Mouse (Mus musculus) forebrain, embryonic 11.5 days (tissue): ENCODE data around the gene L3mbtl4. TPM values are rescaled to one million over a fixed set of nuclear protein-coding genes. Genes with fewer than 3 reads are reported as not detected.

Source experiments
- ATAC-seq: fragments of 200-750 bp; cut with Nextera tagmentation; replicated peaks from 2 replicates; pipeline ENCODE4 v1.8.0; 2017; ENCODE audit warnings: moderate TSS enrichment; ENCODE audit not compliant: low FRiP score
- DNase-seq: peaks from one replicate; pipeline ENCODE4 v3.0.0-alpha.2; 2017; ENCODE audit warnings: low spot score
- H3K27ac ChIP-seq: fragments of 300-500 bp; sonication (generic); 2 replicates; pipeline ENCODE4 v1.5.1; 2014; ENCODE audit warnings: low read depth, low read length
- H3K27me3 ChIP-seq: fragments of 300-500 bp; sonication (generic); 2 replicates; pipeline ENCODE4 v1.6.1; 2014; ENCODE audit warnings: mild to moderate bottlenecking, low read length, mixed read lengths; ENCODE audit not compliant: control insufficient read depth, insufficient read depth
- H3K36me3 ChIP-seq: fragments of 300-500 bp; sonication (generic); 2 replicates; pipeline ENCODE4 v1.6.1; 2014; ENCODE audit warnings: mild to moderate bottlenecking, low read length, moderate library complexity, mixed read lengths; ENCODE audit not compliant: control insufficient read depth, insufficient read depth
- H3K4me1 ChIP-seq: fragments of 300-500 bp; sonication (generic); replicated peaks from 2 replicates; pipeline ENCODE4 v1.6.1; 2014; ENCODE audit warnings: low read length, mixed read lengths; ENCODE audit not compliant: control insufficient read depth, insufficient read depth
- H3K4me2 ChIP-seq: fragments of 300-500 bp; sonication (generic); 2 replicates; pipeline ENCODE4 v1.6.1; 2014; ENCODE audit warnings: low read depth, mild to moderate bottlenecking, low read length, moderate library complexity, mixed read lengths; ENCODE audit not compliant: severe bottlenecking
- H3K4me3 ChIP-seq: fragments of 300-500 bp; sonication (generic); 2 replicates; pipeline ENCODE4 v1.5.1; 2014; ENCODE audit warnings: low read depth, low read length
- H3K9ac ChIP-seq: fragments of 300-500 bp; sonication (generic); 2 replicates; pipeline ENCODE4 v1.6.1; 2014; ENCODE audit warnings: low read length
- H3K9me3 ChIP-seq: fragments of 300-500 bp; sonication (generic); 2 replicates; pipeline ENCODE4 v1.6.1; 2016; ENCODE audit warnings: low read length, mixed read lengths; ENCODE audit not compliant: control insufficient read depth
- WGBS: fragments of 180-500 bp; shearing (Covaris S2); extraction: QIAGEN DNeasy Blood & Tissue Kit; methylation state at CpG from one replicate; pipeline ENCODE4 v1.1.7; 2014; 5-methylcytosine and 5-hydroxymethylcytosine counted together
- polyA plus RNA-seq: library from polyadenylated mRNA; unstranded; fragments of >200 nt; fragmentation: Nextera tagmentation; extraction: Ambion mirVana; gene quantifications from 2 replicates; pipeline ENCODE4 v1.2.1, GENCODE M21; 2014

Gene L3mbtl4
- polyA plus RNA-seq = not detected in 2 replicates

GRCm38 (mm10) chr17:68273527-68273926 is at the start of gene L3mbtl4:
Gene L3mbtl4, plus strand, starts transcription at chr17:68273797.
- Histone ChIP-seq H3K4me3 (peak within 1 kb of the TSS; percentile 50), H3K4me1 (no peaks in the 10 kb centered on the region), H3K4me2 (peak within 1 kb of the TSS; percentile 96), H3K9me3 (no peaks in the 10 kb centered on the region), H3K27ac (no peak within 1 kb of the TSS), H3K36me3 (no peaks in the 10 kb centered on the region), H3K27me3 (peaks cover 4% of the 10 kb centered on the region; the same call in 1 of the 2 replicates), H3K9ac (peak within 1 kb of the TSS; percentile 59)
- DNase-seq = peak; percentile 71
- ATAC-seq = peak; percentile 85
- WGBS = 0% methylated on average over 23 of the region's 29 CpGs

GRCm38 (mm10) chr17:68230484-68230883 is 43.1 kb upstream of the L3mbtl4 start:
- no peak overlapping the region for H3K4me2 ChIP-seq
- ATAC-seq (no peak), DNase-seq (no peak)
- H3K4me1 ChIP-seq = no peaks in the 10 kb centered on the region
- no peak overlapping the region for H3K27ac ChIP-seq
- no peak overlapping the region for H3K4me3 ChIP-seq
- no peaks in the 10 kb centered on the region for H3K9me3 ChIP-seq
- no peaks in the 10 kb centered on the region for H3K36me3 ChIP-seq
- no peak overlapping the region for H3K9ac ChIP-seq
- H3K27me3 ChIP-seq = no peaks in the 10 kb centered on the region
- WGBS = 84% methylated on average over 4 of the region's 4 CpGs

GRCm38 (mm10) chr17:68235380-68235779 is 38.2 kb upstream of the L3mbtl4 start:
- ATAC-seq = no peak

GRCm38 (mm10) chr17:68236992-68237391 is 36.6 kb upstream of the L3mbtl4 start:
- no peak for DNase-seq
- Histone ChIP-seq H3K36me3 (no peaks in the 10 kb centered on the region), H3K27ac (no peak overlapping the region), H3K4me3 (no peak overlapping the region), H3K9me3 (no peaks in the 10 kb centered on the region), H3K27me3 (no peaks in the 10 kb centered on the region), H3K9ac (no peak overlapping the region), H3K4me1 (no peaks in the 10 kb centered on the region), H3K4me2 (no peak overlapping the region)
- WGBS = 91% methylated on average over 12 of the region's 12 CpGs
- ATAC-seq = no peak

More at GRCm38 (mm10) chr17:68235380-68235779, 38.2 kb upstream of the L3mbtl4 start:
- Histone ChIP-seq H3K4me3 (no peak overlapping the region), H3K9ac (no peak overlapping the region), H3K4me2 (no peak overlapping the region), H3K9me3 (no peaks in the 10 kb centered on the region), H3K4me1 (no peaks in the 10 kb centered on the region), H3K27ac (no peak overlapping the region), H3K36me3 (no peaks in the 10 kb centered on the region), H3K27me3 (no peaks in the 10 kb centered on the region)
- no peak for DNase-seq
- 84% methylated on average over 4 of the region's 4 CpGs for WGBS

GRCm38 (mm10) chr17:68240171-68240570 is 33.4 kb upstream of the L3mbtl4 start:
- ATAC-seq = no peak
- no peak for DNase-seq
- Histone ChIP-seq H3K9me3 (no peaks in the 10 kb centered on the region), H3K4me3 (no peak overlapping the region), H3K36me3 (no peaks in the 10 kb centered on the region), H3K4me1 (no peaks in the 10 kb centered on the region), H3K4me2 (no peak overlapping the region), H3K27ac (no peak overlapping the region), H3K27me3 (no peaks in the 10 kb centered on the region), H3K9ac (no peak overlapping the region)
- 75% methylated on average over 2 of the region's 2 CpGs for WGBS

- Histone ChIP-seq H3K4me3 (no peak overlapping the region), H3K27me3 (no peaks in the 10 kb centered on the region), H3K27ac (no peak overlapping the region), H3K4me2 (no peak overlapping the region), H3K4me1 (no peaks in the 10 kb centered on the region), H3K9ac (no peak overlapping the region), H3K36me3 (no peaks in the 10 kb centered on the region), H3K9me3 (no peaks in the 10 kb centered on the region)
- no peak for DNase-seq
- ATAC-seq = no peak
- 84% methylated on average over 7 of the region's 7 CpGs for WGBS
Observed at GRCm38 (mm10) chr17:68264835-68265557, 8.6 kb upstream of the L3mbtl4 start.

GRCm38 (mm10) chr17:68273954-68274353 is 357 bp downstream of the L3mbtl4 start:
- WGBS = 16% methylated on average over 14 of the region's 14 CpGs
- peak; percentile 70 for ATAC-seq

GRCm38 (mm10) chr17:68275138-68275537 is 1.5 kb downstream of the L3mbtl4 start:
- Histone ChIP-seq H3K4me1 (no peaks in the 10 kb centered on the region), H3K9me3 (no peaks in the 10 kb centered on the region), H3K36me3 (no peaks in the 10 kb centered on the region), H3K4me3 (no peak overlapping the region), H3K4me2 (no peak overlapping the region), H3K9ac (no peak overlapping the region), H3K27ac (no peak overlapping the region), H3K27me3 (peaks cover 4% of the 10 kb centered on the region; the same call in 1 of the 2 replicates)
- 84% methylated on average over 2 of the region's 2 CpGs for WGBS
- no peak for ATAC-seq
- DNase-seq = no peak

More at GRCm38 (mm10) chr17:68273954-68274353, 357 bp downstream of the L3mbtl4 start:
- no peak for DNase-seq
- Histone ChIP-seq H3K36me3 (no peaks in the 10 kb centered on the region), H3K9me3 (no peaks in the 10 kb centered on the region), H3K27ac (no peak overlapping the region), H3K4me1 (no peaks in the 10 kb centered on the region), H3K4me3 (peak overlapping the region; percentile 50), H3K9ac (peak overlapping the region; percentile 59), H3K4me2 (peak overlapping the region; percentile 96), H3K27me3 (peaks cover 4% of the 10 kb centered on the region; the same call in 1 of the 2 replicates)

- no peak for ATAC-seq
Observed at GRCm38 (mm10) chr17:68280915-68281314, 7.3 kb downstream of the L3mbtl4 start.

More at GRCm38 (mm10) chr17:68280915-68281314, 7.3 kb downstream of the L3mbtl4 start:
- Histone ChIP-seq H3K4me2 (no peak overlapping the region), H3K4me1 (no peaks in the 10 kb centered on the region), H3K4me3 (no peak overlapping the region), H3K27ac (no peak overlapping the region), H3K27me3 (no peaks in the 10 kb centered on the region), H3K9ac (no peak overlapping the region), H3K36me3 (no peaks in the 10 kb centered on the region), H3K9me3 (no peaks in the 10 kb centered on the region)
- 88% methylated on average over 2 of the region's 2 CpGs for WGBS
- DNase-seq = no peak
